Mouse (Mus musculus): ENCODE measurements at regions not wholly inside any gene's neighbourhood (a gene's known extent, or its start where the extent isn't known, plus 50 kb on each side); places are given as distances from the start of the nearest gene placed in this dataset.

DNA sequence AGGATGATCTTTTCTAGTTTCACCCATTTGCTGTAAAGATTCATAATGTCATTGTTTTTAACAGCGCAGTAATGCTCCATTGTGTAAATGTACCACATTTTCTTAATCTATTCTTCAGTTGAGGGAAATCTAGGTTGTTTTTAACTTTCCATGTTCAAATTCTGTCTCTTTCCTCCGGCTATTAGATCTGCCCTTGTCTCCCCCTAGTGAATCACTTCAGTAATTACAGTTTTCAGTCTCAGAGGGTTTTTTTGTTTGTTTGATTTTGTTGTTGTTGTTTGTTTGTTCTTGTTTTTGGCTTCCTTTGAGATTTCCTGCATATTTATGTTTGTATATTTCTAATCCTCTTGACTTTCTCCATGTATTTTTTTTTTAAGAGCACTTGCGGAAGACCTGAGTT lies 194.8 kb upstream of the Thsd7b start:
- TF ChIP-seq CTCF (IDR thresholded peaks at IDR 0.05; ENCODE audit: extremely low read depth, insufficient read depth, low read length) = no peak
- TF ChIP-seq POLR2A (IDR thresholded peaks at IDR 0.05; ENCODE audit: extremely low read depth, insufficient read depth, low read length) = no peak
